Mouse (Mus musculus): Measurements from ENCODE around the gene Dhx29. TPM values are rescaled to one million over a fixed set of nuclear protein-coding genes. Genes with fewer than 3 reads are reported as not detected.
"Not testable (repeated sequence)": the region's sequence is repeated elsewhere in the genome, so short reads cannot be mapped to it uniquely, and the experiment has no call there.

The Dhx29 gene
- polyA plus RNA-seq, 1 experiment from 2014 or later: 36.6 TPM

DNA sequence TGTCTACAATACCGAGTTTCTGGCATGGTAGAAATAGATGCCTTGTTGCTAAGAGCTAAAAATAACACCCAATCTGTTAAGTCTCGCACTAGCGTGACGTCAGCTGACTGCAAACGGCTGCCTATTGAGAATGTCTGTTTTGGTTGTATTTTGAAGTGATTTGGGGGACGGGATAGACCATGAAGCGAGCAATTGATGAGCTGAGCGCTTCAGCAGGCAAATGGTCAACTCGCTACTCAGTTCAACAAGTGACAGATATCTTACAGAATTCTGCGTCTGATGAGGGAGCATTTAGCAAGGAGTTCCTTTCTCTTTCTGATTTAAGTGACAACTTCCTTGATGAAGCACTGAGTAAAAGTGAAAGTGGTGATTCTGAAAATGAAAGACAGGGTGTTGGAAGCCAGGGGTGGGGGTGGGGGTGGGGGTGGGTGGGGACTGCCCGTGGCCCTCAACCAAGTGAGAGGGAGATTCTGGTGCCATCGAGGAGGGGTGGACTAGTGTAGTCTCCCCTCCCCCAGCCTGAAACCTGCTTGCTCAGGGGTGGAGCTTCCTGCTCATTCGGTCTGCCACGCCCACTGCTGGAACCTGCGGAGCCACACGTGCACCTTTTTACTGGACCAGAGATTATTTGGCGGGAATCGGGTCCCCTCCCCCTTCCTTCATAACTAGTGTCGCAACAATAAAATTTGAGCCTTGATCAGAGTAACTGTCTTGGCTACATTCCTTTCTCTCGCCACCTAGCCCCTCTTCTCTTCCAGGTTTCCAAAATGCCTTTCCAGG is 86.1 kb downstream of the Dhx29 start:
- not testable (repeated sequence) for ATAC-seq (ENCODE audit: low FRiP score, low read depth); H3K27ac ChIP-seq; H3K27me3 ChIP-seq (replicated peaks); H3K4me1 ChIP-seq; H3K9me3 ChIP-seq; H3K36me3 ChIP-seq; H3K4me2 ChIP-seq (replicated peaks); H3K9ac ChIP-seq; H3K4me3 ChIP-seq
- WGBS: 63% methylated on average over 20 of the region's 20 CpGs

Other genes with a start within 250 kb of the Dhx29 start
- gene Plpp1, start 126.7 kb upstream of the Dhx29 start, polyA plus RNA-seq (2016; fragmentation: Nextera tagmentation; extraction: Ambion mirVana): 27.4 and 29.6 TPM in 2 replicates
- gene Mtrex, start 56 bp upstream of the Dhx29 start, polyA plus RNA-seq (2016; fragmentation: Nextera tagmentation; extraction: Ambion mirVana): 80.6 and 88.9 TPM in 2 replicates
- gene Ccno, start 60.3 kb downstream of the Dhx29 start, polyA plus RNA-seq (2016; fragmentation: Nextera tagmentation; extraction: Ambion mirVana): 0.17 and 0.32 TPM in 2 replicates
- 0.08 TPM in 1 of 2 replicates, not detected in the other for gene Mcidas, start 66.4 kb downstream of the Dhx29 start, polyA plus RNA-seq (2016; fragmentation: Nextera tagmentation; extraction: Ambion mirVana)
- gene Cdc20b, start 107.7 kb downstream of the Dhx29 start, polyA plus RNA-seq (2016; fragmentation: Nextera tagmentation; extraction: Ambion mirVana): not detected in 2 replicates
- 91.5 and 93.3 TPM in 2 replicates for gene Gpx8, start 119.0 kb downstream of the Dhx29 start, polyA plus RNA-seq (2016; fragmentation: Nextera tagmentation; extraction: Ambion mirVana)
- not detected in 2 replicates for gene Gzma, start 173.5 kb downstream of the Dhx29 start, polyA plus RNA-seq (2016; fragmentation: Nextera tagmentation; extraction: Ambion mirVana)

Data from neural tube, embryonic 12.5 days (tissue).